Mouse (Mus musculus) midbrain, embryonic 16.5 days (tissue): Measurements from ENCODE around the gene Ntrk3. TPM values are rescaled to one million over a fixed set of nuclear protein-coding genes. Genes with fewer than 3 reads are reported as not detected.

ENCODE experiments used
- ATAC-seq: fragments of 200-750 bp; cut with Nextera tagmentation; 2 replicates; pipeline ENCODE4 v1.8.0; 2017; ENCODE audit warnings: moderate TSS enrichment
- H3K27ac ChIP-seq: fragments of 300-500 bp; sonication (generic); 2 replicates; pipeline ENCODE4 v1.5.1; 2014; ENCODE audit warnings: mild to moderate bottlenecking, low read length, mixed read lengths
- H3K27me3 ChIP-seq: fragments of 300-500 bp; sonication (generic); 2 replicates; pipeline ENCODE4 v1.6.1; 2014; ENCODE audit warnings: low read depth, low read length, mixed read lengths; ENCODE audit not compliant: control insufficient read depth, insufficient read depth
- H3K36me3 ChIP-seq: fragments of 300-500 bp; sonication (generic); 2 replicates; pipeline ENCODE4 v1.6.1; 2014; ENCODE audit warnings: mild to moderate bottlenecking, low read length, moderate library complexity, mixed read lengths; ENCODE audit not compliant: control insufficient read depth, insufficient read depth
- H3K4me1 ChIP-seq: fragments of 300-500 bp; sonication (generic); 2 replicates; pipeline ENCODE4 v1.6.1; 2014; ENCODE audit warnings: mild to moderate bottlenecking, low read length, mixed read lengths; ENCODE audit not compliant: control insufficient read depth, insufficient read depth
- H3K4me2 ChIP-seq: fragments of 300-500 bp; sonication (generic); 2 replicates; pipeline ENCODE4 v1.6.1; 2014; ENCODE audit warnings: mild to moderate bottlenecking, low read length, mixed read lengths
- H3K4me3 ChIP-seq: fragments of 300-500 bp; sonication (generic); 2 replicates; pipeline ENCODE4 v1.5.1; 2014; ENCODE audit warnings: low read depth, mild to moderate bottlenecking, low read length, moderate library complexity, mixed read lengths
- H3K9ac ChIP-seq: fragments of 300-500 bp; sonication (generic); 2 replicates; pipeline ENCODE4 v1.6.1; 2014; ENCODE audit warnings: low read depth, low read length, mixed read lengths
- H3K9me3 ChIP-seq: fragments of 300-500 bp; sonication (generic); replicated peaks from 2 replicates; pipeline ENCODE4 v1.6.1; 2014; ENCODE audit warnings: mild to moderate bottlenecking, low read length, mixed read lengths; ENCODE audit not compliant: control insufficient read depth, poor library complexity, severe bottlenecking
- WGBS: fragments of 180-500 bp; shearing (Covaris S2); extraction: QIAGEN DNeasy Blood & Tissue Kit; methylation state at CpG from one replicate; pipeline ENCODE4 v1.1.7; 2014; 5-methylcytosine and 5-hydroxymethylcytosine counted together
- polyA plus RNA-seq: library from polyadenylated mRNA; unstranded; fragments of >200 nt; fragmentation: Nextera tagmentation; extraction: Ambion mirVana; gene quantifications from 2 replicates; pipeline ENCODE4 v1.2.1, GENCODE M21; 2015

Gene Ntrk3
- polyA plus RNA-seq, 1 experiment from 2014 or later: 24.7 TPM

DNA sequence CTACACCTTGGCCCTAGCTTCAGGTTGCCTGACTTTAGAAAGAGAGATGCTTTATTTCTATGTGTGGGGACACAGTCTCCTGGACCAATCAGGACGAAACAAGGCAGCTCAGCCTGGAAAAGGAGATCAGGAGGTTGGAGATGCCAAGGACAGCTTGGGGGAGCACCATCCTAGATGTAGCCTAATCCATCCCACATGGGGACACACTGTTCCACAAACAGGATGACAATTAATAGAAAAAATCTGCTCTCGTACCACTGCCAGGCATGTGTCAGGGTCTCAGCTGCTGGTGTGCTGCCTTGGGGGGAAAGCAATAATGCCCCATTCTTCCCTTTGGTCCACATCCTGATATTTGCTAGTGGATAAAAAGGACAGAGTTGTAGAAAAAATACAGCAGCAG is 289.0 kb downstream of the Ntrk3 start:
- 86% methylated on average over 2 of the region's 2 CpGs for WGBS
- no peak overlapping the region for H3K4me2 ChIP-seq

GRCm38 (mm10) chr7:78443373-78444036 is 294.3 kb downstream of the Ntrk3 start:
- Histone ChIP-seq H3K9ac (no peak overlapping the region), H3K4me2 (no peak overlapping the region), H3K27ac (no peak overlapping the region), H3K9me3 (no peaks in the 10 kb centered on the region), H3K36me3 (peaks cover 2% of the 10 kb centered on the region; the same call in 1 of the 2 replicates), H3K4me3 (no peak overlapping the region), H3K4me1 (no peaks in the 10 kb centered on the region), H3K27me3 (no peaks in the 10 kb centered on the region)
- 91% methylated on average over 5 of the region's 5 CpGs for WGBS
- no peak for ATAC-seq

More for the DNA sequence above, 289.0 kb downstream of the Ntrk3 start:
- Histone ChIP-seq H3K4me1 (no peaks in the 10 kb centered on the region), H3K4me3 (no peak overlapping the region), H3K9ac (no peak overlapping the region), H3K9me3 (no peaks in the 10 kb centered on the region), H3K36me3 (peaks cover 9% of the 10 kb centered on the region; the same call in 1 of the 2 replicates), H3K27me3 (no peaks in the 10 kb centered on the region), H3K27ac (no peak overlapping the region)
- no peak for ATAC-seq

DNA sequence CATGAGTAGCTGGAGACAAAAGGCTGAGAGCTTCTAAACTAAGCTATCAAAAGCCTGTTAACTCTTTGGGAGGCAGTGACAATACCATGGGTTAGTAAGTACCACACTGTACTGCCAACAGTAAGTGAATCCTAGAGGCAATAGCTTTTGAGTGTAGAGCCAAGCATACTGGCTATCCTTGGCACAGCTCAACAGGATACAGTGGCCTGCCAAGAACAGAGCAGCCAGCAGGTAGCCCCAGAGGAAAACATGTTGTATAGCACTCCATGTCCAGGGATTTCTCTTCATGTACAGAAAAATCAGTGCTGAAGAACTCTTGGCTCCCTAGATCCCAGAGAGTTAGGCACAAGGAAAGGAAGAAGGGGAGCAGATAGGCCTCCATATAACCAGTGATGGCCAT is 296.1 kb downstream of the Ntrk3 start:
- Histone ChIP-seq H3K4me2 (no peak overlapping the region), H3K27ac (no peak overlapping the region), H3K9me3 (no peaks in the 10 kb centered on the region), H3K27me3 (no peaks in the 10 kb centered on the region), H3K36me3 (peaks cover 4% of the 10 kb centered on the region; the same call in 1 of the 2 replicates), H3K9ac (no peak overlapping the region), H3K4me1 (no peaks in the 10 kb centered on the region), H3K4me3 (no peak overlapping the region)
- no peak for ATAC-seq

DNA sequence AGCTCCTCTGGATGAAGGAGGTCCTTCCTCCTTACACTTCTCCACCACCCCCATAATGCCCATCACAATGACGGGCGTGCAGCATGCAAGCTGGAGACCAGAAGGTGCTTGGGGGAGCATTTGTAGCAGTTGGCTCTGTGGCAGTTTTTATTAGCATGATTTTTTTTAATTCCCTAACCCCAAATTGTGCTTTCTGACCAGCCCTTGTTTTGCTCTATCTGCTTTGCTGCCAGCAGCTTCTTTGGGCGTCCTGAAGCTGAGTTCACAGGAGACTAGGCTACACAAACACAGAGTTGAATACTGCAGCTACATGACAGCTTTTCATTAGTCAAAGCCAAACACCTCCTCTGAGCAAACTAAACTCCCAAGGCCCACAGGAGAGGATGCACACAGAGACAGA is 296.9 kb downstream of the Ntrk3 start:
- ATAC-seq: no peak
- Histone ChIP-seq H3K36me3 (peaks cover 6% of the 10 kb centered on the region; the same call in 1 of the 2 replicates), H3K27me3 (no peaks in the 10 kb centered on the region), H3K4me2 (no peak overlapping the region), H3K4me3 (no peak overlapping the region), H3K4me1 (no peaks in the 10 kb centered on the region), H3K27ac (no peak overlapping the region), H3K9me3 (no peaks in the 10 kb centered on the region), H3K9ac (no peak overlapping the region)
- 80% methylated on average over 3 of the region's 3 CpGs for WGBS

DNA sequence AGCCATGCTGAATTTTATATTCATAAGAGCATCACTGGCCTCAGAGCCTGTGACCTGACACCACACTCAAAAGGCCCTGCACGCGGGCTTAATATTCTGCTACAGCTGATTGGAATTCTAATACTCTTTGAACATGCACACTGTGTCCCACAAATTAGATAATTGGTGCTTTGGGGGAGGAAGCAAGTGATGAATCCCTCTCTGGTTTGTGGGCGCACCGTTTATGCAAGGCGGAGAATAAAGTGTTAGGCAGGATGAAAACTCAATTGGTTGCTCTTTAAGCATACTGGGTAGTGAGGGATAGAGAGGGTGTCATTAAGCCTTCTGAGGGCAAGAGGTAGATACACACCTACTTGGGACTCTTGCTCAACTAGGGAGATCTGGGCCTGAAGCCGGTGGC is 297.3 kb downstream of the Ntrk3 start:
- Histone ChIP-seq H3K27ac (no peak overlapping the region), H3K27me3 (no peaks in the 10 kb centered on the region), H3K4me3 (no peak overlapping the region), H3K4me2 (no peak overlapping the region), H3K9me3 (no peaks in the 10 kb centered on the region), H3K4me1 (no peaks in the 10 kb centered on the region), H3K36me3 (peaks cover 6% of the 10 kb centered on the region; the same call in 1 of the 2 replicates), H3K9ac (no peak overlapping the region)
- WGBS: 78% methylated on average over 6 of the region's 6 CpGs
- no peak for ATAC-seq

- no peaks in the 10 kb centered on the region for H3K9me3 ChIP-seq
- no peak overlapping the region for H3K4me2 ChIP-seq
- H3K4me3 ChIP-seq: no peak overlapping the region
- H3K27me3 ChIP-seq: no peaks in the 10 kb centered on the region
- H3K36me3 ChIP-seq: peaks cover 6% of the 10 kb centered on the region; the same call in 1 of the 2 replicates
- WGBS: 76% methylated on average over 9 of the region's 9 CpGs
- no peak for ATAC-seq
- no peak overlapping the region for H3K9ac ChIP-seq
- H3K4me1 ChIP-seq: no peaks in the 10 kb centered on the region
- no peak overlapping the region for H3K27ac ChIP-seq
Measured at GRCm38 (mm10) chr7:78439361-78440120, 298.3 kb downstream of the Ntrk3 start.

GRCm38 (mm10) chr7:78433617-78434144 is 304.1 kb downstream of the Ntrk3 start:
- Histone ChIP-seq H3K27ac (no peak overlapping the region), H3K9me3 (no peaks in the 10 kb centered on the region), H3K4me3 (no peak overlapping the region), H3K36me3 (peaks cover 9% of the 10 kb centered on the region; the same call in 1 of the 2 replicates), H3K27me3 (no peaks in the 10 kb centered on the region), H3K4me2 (no peak overlapping the region), H3K9ac (no peak overlapping the region), H3K4me1 (peaks cover 3% of the 10 kb centered on the region; the same call in 1 of the 2 replicates)
- no peak for ATAC-seq
- 11% methylated on average over 5 of the region's 5 CpGs for WGBS

- 95% methylated on average over 4 of the region's 4 CpGs for WGBS
- no peak overlapping the region for H3K4me2 ChIP-seq
- H3K27ac ChIP-seq: no peak overlapping the region
- H3K36me3 ChIP-seq: peaks cover 6% of the 10 kb centered on the region; the same call in 1 of the 2 replicates
- ATAC-seq: no peak
- peaks cover 3% of the 10 kb centered on the region; the same call in 1 of the 2 replicates for H3K4me1 ChIP-seq
- H3K4me3 ChIP-seq: no peak overlapping the region
- H3K9me3 ChIP-seq: no peaks in the 10 kb centered on the region
- H3K9ac ChIP-seq: no peak overlapping the region
- H3K27me3 ChIP-seq: no peaks in the 10 kb centered on the region
Measured at GRCm38 (mm10) chr7:78431611-78432010, 306.2 kb downstream of the Ntrk3 start.

- H3K9ac ChIP-seq: no peak overlapping the region
- H3K4me2 ChIP-seq: no peak overlapping the region
- H3K27me3 ChIP-seq: no peaks in the 10 kb centered on the region
- WGBS: 91% methylated on average over 2 of the region's 2 CpGs
- no peak overlapping the region for H3K4me3 ChIP-seq
- peaks cover 3% of the 10 kb centered on the region; the same call in 1 of the 2 replicates for H3K4me1 ChIP-seq
- ATAC-seq: no peak
- H3K36me3 ChIP-seq: no peaks in the 10 kb centered on the region
- no peaks in the 10 kb centered on the region for H3K9me3 ChIP-seq
- H3K27ac ChIP-seq: no peak overlapping the region
Measured at GRCm38 (mm10) chr7:78412172-78412571, 325.6 kb downstream of the Ntrk3 start.
